Mouse (Mus musculus) embryonic fibroblast, embryonic 13.5 days (primary cell): ENCODE measurements around the gene Dennd2c.

Experiments
- CTCF ChIP-seq: IDR thresholded peaks from 2 replicates; pipeline ENCODE4 v1.5.1; 2011; ENCODE audit warnings: mild to moderate bottlenecking, control low read depth, low read length, moderate library complexity, borderline replicate concordance; ENCODE audit not compliant: insufficient read depth
- POLR2A ChIP-seq: IDR thresholded peaks from 2 replicates; pipeline ENCODE4 v1.6.1; 2011; ENCODE audit warnings: low read depth, mild to moderate bottlenecking, control low read depth, low read length, moderate library complexity

GRCm38 (mm10) chr3:103146330-103147166 is 44.1 kb downstream of the Dennd2c start:
- TF ChIP-seq CTCF (no peak), POLR2A (no peak)
